Mouse (Mus musculus) liver, embryonic 14.5 days (tissue): ENCODE data around the gene Ttc30a2.

Experiments used
- CTCF ChIP-seq: IDR thresholded peaks from 2 replicates; pipeline ENCODE4 v1.5.1; 2016; ENCODE audit warnings: antibody characterized with exemption, low read depth, control low read depth
- EP300 ChIP-seq: IDR thresholded peaks from 2 replicates; pipeline ENCODE4 v1.6.1; 2016; ENCODE audit warnings: antibody characterized with exemption, low read depth

DNA sequence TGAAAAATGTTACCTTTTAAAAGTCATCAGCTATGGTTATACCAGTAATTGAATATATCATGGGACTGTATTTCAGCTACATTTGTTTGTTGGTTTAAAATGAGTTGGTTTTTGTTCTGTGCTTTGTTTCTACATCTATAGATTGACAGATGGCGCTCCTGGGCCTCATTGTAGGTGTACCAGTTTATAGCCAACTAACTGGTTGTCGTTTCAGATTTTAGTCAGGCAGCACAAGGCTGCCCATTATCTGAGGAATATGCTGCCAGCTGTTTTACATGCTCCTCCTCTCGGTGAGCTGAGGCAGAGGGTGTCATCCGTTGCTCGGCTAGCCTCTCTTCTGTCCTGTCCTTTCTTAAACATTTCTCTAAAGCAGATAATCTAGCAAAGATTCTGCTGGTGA, 51.9 kb downstream of the Ttc30a2 start:
- no peak for TF ChIP-seq CTCF
- TF ChIP-seq EP300, result no peak
